Mouse (Mus musculus) cerebellum, postnatal 4 days (tissue): ENCODE measurements at regions not wholly inside any gene's neighbourhood (a gene's known extent, or its start where the extent isn't known, plus 50 kb on each side); places are given as distances from the start of the nearest gene placed in this dataset.

Source experiments
- DNase-seq, 2 experiments: peaks; one replicate each; pipeline ENCODE4 v3.0.0; 2022; ENCODE audit warnings: low spot score in 2 of 2, mixed read lengths in 1 of 2

DNA sequence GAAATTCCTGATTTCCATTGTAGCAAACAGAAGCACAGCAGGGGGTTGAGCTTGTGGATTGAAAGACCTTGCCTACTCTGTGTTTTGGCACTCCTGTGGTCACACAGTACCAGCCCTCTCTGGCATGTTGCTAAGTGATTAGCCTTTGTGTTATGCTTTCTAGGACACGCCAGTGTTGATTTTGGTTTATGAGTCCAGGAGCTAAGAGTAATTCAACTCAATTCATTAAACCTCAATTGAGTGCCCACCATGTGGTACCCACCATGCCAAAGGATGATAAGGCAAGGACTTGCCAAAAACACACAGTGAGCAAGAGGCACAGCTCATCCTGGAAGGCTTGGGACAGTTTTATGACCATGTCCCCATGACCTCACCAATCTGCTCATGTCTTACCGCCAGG is 221.1 kb upstream of the Sox14 start:
- peak in 1 of 2 experiments; percentile 37 for DNase-seq

DNA sequence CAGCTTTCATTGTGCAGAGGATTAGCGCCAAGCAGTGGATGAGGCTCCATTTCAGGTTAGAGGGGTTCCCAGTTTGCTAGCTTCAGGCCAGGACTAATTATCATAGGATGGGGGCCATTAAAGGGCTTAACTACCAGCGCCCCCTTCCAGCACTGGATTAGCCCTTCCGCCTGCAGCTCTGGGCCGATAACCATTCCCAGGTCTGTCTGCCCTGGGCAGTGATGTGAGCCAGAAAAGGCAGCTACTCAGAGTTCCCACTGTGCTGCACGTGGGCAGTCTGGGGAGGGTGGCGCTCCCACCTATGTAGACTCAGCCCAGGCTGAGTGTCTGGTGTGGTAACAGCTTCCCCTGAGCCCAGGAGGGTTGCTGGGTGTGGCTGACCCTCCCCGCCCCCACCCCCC is 219.6 kb upstream of the Sox14 start:
- DNase-seq: no peak

DNA sequence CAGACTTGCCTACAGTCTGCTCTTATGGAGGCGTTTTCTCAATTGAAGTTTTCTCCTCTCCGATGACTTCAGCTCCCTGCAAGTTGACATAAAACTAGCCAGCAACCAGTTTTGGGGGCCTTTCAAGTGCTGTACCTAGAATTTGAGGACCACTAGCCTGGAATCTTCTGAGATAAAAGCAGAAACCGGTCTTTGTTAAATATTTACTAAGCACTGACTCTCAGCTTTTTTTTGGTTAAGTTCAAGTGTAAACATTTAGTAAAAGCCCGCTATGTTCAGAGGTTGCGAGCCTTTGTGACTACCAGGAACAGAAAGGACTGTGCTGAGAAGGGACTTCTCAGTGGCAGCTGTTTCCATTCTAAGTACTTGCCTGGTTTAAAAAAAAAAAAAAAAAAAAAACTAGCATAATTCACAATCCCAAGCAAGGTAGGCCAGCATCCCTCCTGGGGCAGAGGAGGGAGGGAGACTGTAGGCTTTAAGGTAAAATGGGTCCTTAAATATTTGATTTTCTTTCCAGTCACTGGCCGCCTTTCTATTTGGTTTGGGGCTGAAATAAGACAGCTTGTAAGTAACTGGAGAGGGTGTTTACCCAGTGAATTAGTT is 219.1 kb upstream of the Sox14 start:
- no peak for DNase-seq

DNA sequence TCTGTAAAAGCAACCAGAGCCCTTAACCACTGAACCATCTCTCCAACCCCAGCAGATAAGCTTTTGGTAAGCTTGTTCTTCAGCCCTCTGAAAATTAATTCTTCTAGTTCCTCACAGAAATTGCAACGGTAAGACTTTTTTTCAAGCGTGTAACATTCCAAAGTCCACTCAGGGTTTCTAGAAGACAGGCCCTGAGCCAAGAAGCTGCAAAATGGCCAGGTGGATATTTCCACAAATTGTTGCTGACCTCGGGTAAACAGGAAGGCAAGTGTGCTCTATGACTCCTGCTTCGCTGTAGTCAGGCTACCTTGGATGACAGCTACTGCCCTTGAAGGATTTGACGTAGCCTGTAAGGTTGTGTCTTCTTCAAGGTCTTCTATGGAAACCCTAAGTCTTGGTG is 195.2 kb upstream of the Sox14 start:
- DNase-seq: no peak

DNA sequence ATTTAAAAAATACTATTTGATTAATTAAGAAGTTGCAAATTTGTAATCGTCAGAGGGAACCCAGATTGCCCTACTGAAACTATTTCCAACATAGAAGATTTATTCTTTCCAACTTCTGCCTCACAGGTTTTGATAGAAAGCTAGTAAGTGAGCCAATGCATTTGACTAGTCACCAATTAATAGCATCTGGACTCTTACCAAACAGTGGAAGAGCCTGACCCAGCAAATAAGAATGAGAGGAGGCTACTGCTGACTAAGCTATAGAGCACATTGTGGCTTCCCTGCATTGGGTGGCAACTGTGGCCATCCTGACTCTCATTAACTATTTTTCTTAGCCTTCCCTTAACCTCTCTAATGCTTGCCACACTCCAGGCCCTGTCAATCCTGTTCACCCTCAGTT is 182.6 kb upstream of the Sox14 start:
- no peak for DNase-seq

DNA sequence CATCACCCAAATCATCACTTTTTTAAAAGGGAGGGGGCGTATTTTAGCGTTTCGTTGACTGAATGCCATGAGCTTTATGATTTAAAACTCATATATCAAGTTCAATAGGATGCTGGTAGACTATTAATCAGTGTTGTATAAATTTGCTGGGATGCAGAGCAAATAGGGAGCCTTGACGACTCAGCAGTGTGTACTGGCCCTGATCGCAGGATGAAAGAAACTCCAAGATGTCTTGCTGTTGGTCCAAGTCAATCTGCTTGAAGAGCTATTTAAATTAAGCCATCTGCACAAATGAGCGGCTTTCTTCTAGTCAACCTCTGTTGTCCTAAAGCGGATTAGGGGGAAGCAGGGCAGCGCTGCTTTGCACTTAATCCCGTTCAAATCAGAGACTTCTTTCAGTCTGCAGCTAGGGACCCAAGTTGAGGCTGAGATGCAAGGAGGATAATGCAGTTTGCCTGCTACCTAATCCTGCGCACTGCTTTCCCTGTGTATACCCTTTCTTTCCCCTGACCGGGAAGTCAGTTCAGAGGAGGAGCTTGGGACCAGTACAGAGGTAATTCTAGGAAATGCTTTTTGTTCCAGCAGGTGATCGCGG is 170.3 kb upstream of the Sox14 start:
- no peak for DNase-seq

DNA sequence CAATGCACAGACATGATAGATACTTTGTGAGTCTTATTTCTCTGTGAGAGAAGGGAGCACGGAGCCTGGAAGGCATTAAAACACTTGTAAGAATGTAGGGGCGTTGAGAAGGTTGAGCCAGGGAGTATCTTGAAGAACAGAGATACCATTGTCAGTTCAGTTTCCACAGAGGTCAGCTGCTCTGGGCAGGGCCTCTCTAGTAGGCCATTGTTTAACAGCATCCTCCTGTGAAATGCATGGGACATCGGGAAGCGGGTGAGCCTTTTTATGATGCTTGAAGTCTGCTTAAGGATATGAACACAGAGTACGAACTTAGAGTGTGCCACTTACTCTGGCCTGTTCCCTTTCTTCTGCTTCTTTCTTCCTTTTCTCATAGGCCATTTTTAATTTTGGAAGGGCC is 169.7 kb upstream of the Sox14 start:
- no peak for DNase-seq

DNA sequence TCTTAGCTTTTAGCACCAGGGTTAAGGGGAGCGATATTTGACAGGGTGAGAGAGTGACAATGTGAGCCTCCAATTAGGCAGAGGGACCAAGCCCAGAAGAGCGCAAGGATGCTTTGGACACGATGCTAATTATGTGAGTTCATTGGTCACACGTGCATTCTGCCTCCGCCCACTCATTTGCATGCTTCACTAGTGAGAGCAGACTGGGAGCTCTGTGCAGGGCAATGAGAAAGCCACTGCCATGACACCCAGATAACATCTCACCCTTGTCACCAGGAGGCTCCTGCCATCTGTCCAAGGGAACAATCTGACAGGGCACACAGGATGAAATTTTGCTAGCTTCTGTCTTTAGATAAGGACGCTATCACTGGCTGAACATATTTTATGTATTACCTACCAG is 165.8 kb upstream of the Sox14 start:
- no peak for DNase-seq

DNA sequence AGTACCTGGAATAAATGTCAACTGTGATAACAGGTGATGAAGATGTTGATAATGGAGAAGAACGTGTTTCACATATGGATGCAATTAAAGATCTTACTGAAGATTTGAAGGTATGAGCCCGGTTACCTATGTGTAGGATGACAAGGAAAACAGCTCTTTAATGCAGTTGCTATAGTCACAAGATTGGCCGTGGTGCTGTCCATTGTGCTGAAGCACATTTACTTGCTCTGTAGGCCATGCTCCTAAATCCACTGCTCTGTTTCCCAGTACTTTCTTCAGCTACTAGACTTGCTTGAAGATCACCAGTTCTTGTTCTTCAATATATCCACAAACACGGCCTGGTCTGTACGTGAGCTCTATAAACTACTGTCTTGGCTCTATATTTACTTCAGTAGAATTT is 147.7 kb upstream of the Sox14 start:
- no peak for DNase-seq

DNA sequence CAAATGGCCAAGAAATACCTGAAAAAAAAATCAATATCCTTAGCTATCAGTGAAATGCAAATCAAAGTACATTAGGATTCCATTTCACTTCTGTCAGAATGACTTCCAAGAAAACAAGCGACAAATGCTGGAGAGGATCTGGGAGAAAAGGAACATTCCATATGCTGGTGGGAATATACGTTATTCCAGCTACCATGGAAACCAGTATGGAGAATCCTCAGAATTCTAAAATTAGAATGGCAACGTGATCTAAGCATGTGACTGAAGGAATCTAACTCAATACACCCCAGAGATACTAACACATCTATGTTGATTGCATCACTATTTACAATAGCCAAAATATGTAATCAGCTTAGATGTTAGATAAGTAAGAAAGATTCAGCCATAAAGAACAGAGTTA is 146.1 kb upstream of the Sox14 start:
- DNase-seq: no peak

DNA sequence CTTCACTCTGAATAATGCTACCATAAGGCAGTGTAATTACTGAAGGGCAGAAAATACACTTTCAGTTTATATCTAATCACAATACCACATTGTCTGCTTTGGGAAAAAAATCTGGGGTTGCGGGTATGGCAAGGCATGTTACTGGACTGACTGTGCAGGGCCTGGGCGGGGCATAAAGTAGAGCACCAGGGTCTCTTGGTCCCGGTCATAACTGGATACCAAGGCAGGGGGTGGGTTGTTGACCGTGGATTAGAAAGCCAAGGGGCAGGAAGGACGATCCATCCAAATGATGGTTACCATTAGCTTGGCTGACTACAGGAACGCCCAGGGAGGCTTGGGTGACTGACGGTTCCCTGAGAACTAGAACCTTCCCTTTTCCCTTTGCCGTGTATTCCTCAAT is 119.2 kb upstream of the Sox14 start:
- DNase-seq: no peak

DNA sequence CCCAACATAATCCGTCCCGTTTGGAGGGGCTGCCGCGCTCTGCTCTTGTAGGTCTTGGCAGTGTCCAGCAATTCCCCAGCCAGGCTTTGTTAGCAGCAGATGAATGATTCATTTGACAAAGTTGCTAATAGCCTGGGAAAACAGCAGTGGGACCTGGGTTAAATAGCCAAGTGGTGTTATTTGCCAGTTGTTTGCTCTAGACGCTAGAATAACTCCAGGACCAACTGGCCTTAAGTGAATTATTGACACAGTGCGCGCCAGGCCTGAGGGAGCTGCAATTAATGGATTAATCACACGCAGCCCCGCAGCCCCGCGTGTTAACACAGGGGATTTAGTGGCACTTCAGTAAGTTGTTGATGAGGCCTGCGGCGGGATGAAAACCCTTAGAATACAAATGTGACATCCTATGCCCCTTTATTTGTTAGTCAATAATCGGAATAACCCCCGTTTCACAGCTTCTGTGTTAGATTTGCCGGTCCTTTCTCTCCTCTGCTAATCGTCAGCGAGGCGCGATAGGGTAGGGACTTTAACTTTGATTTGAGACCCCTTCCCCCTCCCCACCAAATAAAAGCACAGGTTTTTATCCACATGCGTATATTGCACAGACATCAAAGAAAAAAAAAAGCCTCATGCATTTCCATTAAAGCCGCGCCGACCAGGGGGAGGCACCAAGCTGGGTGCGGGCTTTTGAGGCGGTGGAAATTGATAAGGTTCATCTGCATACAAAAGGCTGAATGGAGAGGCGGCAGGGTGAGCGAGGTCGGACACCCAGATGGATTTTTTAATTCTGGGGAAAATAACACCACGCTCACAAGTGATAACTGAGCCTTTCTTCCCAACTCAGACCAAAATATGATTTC is 118.5 kb upstream of the Sox14 start:
- peak in 1 of 2 experiments; percentile 20 for DNase-seq

DNA sequence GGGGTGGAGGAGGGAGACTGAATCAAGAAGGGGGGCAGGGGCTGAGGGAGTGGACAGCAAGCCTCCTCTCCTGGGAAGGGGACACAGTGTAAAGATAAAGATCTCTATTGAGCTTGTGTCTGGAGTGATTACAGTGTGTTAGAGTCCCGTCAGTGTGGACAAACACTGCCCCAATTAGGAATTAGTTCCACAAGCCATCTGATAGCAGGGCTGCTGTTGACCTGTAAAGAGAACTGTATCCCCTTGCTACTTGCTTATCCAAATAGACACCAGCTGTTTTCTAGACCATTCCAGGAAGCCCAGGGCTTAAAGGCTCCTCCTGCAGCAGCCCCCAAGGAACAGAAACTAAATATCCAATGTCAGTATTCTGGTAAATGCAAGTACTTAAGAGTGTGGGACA is 111.4 kb upstream of the Sox14 start:
- DNase-seq: no peak

DNA sequence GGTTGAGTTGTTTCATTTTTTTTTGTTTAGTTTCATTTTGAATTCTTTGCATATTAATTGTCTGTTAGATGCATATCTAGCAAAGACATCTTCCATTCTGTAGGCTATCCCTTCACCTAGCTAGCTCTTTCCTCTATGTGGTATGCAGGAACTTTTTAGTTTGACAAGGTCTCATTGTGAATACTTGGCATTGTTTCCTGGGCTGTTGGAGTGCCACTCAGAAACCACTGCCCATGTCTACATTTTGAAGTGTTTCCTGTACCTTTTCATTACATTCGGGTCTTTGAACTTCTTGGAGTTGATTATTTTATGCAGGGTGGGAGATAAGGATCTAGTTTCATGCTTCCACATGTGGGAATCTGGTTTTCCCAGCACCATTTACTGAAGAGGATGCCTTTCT is 104.8 kb upstream of the Sox14 start:
- no peak for DNase-seq

DNA sequence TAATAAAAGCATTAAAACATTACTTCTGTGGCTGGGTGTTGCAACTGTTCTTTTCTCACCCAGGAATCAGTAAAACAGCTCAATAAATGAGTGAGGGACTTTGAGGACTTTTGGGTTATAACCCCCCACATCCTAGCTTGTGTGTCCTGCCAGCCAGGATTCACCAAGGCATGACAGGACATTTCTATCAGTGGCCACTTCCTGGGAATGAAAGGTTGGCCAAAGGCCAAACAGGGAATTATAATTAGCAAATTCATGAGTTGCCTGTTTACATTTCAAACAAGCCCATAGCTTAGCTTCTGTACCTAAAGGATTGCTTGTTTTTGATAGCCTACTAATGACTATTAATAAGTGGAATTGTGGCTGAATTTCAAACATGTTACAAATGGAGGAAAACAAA is 85.6 kb upstream of the Sox14 start:
- no peak for DNase-seq

DNA sequence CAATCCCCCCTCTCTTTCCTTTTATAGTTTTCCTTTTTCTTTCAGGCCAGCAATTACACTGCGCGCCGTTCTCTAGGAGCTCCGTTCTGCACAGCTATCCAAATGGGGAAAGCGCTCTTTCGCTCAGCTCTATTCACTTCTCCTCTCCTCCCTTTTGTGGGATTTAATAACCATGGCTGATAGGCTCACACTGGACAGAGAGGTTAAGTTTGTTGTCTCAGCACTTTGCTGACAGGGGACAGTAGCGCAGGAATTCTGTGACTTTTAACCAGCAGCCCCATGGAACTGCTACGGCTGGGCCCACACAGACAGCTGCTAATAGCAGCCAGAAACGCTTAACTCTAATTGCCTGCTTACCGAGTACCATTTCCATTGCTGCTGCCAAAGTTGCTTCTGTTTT is 78.8 kb upstream of the Sox14 start:
- no peak for DNase-seq

DNA sequence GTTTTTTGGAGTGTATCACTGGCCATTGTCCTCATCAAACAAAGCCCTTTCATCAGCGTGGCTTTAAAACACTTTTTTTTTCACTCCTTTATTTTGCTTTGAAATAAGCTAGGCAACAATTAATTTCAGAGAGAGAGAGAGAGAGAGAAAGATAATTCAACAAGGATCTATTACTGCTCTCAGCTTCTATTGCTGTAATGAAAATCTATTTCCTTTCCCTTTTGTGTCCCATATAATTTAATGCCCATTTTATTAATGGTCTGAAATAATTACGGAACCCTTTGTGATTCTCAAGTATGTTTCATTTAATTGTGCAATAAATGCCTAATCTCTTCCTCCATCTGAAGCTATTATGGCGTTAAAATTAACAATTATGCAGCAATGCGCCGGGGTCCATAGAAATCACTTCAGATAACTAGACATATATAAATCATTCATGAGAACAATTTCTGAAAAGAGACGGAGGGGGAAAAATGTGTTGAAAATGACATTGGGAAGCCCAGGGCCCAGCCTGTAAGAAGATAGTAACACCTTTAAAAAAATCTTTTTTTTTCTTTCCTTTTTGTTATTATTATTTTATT is 78.2 kb upstream of the Sox14 start:
- DNase-seq: no peak
